In genomic region chr3:96487596-96488289, GRCm38 (mm10) we compare ENCODE assay signal across 1 mouse cellular context.
TF ChIP-seq lines count a peak whose summit lies in the region.

No protein-coding gene starts in this region.

TF ChIP-seq in MEL, 35 proteins besides CTCF, POLR2A, EP300 and RAD21 (continued from another document):
- peak; percentile 47; the same call in 1 of the 2 replicates for TF ChIP-seq NELFE (IDR thresholded peaks at IDR 0.05; ENCODE audit: low read depth, low read length)
- TF ChIP-seq ZC3H11A (IDR thresholded peaks at IDR 0.05; ENCODE audit: low read depth, low read length) = no peak
- TF ChIP-seq POLR2AphosphoS5 (IDR thresholded peaks at IDR 0.05; ENCODE audit: borderline replicate concordance, low read depth, low read length) = 0 out of 2 replicates have a peak, but pooled peaks have one; percentile 42
- no peak for TF ChIP-seq MXI1 (IDR thresholded peaks at IDR 0.05; ENCODE audit: low read depth, low read length)
- peak; percentile 69 for TF ChIP-seq TBP (IDR thresholded peaks at IDR 0.05; ENCODE audit: low read depth, low read length)
- peak; percentile 12; the same call in 1 of the 2 replicates for TF ChIP-seq BHLHE40 (IDR thresholded peaks at IDR 0.05; ENCODE audit: borderline replicate concordance, low read depth, low read length)
- no peak for TF ChIP-seq MAZ (IDR thresholded peaks at IDR 0.05; ENCODE audit: low read depth, low read length)
- no peak for TF ChIP-seq USF2 (IDR thresholded peaks at IDR 0.05; ENCODE audit: borderline replicate concordance in 1 of 2, insufficient read depth in 1 of 2, low read depth in 1 of 2, low read length in 2 of 2)
- TF ChIP-seq MEF2A (IDR thresholded peaks at IDR 0.05; ENCODE audit: extremely low read depth, insufficient replicate concordance, low read depth, low read length, poor library complexity, severe bottlenecking) = no peak
- TF ChIP-seq GATA1 (IDR thresholded peaks at IDR 0.05; ENCODE audit: low read depth, low read length) = no peak
- TF ChIP-seq MYB (IDR thresholded peaks at IDR 0.05; ENCODE audit: low read depth, low read length) = peak; percentile 48; the same call in 1 of the 2 replicates
- TF ChIP-seq ZNF384 (IDR thresholded peaks at IDR 0.05; ENCODE audit: low read depth, low read length) = peak; percentile 46; the same call in 1 of the 2 replicates
